Mouse (Mus musculus) brain, embryonic 18.5 days (tissue): ENCODE measurements around the gene Tc2n.
"Not testable (repeated sequence)": the region's sequence is repeated elsewhere in the genome, so short reads cannot be mapped to it uniquely, and the experiment has no call there.

Experiments
- DNase-seq: peaks from one replicate; pipeline ENCODE4 v3.0.0-alpha.2; 2012; ENCODE audit warnings: low read depth, low spot score

Gene Tc2n

DNA sequence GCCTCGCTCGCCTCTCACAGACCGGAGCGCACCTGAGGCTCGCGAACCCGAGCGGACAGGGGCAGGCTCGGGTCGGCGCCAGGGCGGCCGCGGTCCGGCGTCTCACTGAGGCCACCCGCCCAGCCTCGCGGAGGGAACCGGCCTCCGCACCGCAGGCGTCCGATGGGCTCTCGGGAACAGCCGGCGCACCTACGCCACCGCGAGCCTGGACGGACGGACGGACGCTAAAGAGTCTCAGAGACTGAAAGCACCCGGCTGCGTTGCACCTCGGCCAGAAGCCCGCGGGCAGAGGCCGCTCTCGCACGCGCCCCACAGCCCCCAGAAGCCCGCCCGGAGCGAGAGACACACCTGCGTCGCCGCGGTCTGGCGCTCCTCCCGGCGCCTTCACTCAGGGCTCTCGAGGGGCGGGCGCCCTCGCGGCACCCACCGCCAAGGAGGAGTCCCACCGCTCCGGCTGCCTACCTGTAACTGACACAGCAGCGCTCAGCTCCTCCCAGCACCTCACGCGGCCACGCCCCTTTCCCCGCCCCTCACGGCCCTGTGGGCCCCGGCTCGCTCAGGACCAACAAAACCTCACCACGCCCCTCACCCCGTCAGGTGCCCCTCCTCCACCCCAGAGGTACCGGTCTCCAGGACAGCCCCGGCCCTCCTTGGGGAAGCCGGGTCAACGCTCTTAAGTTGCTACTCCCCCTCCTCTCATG is at the start of gene Tc2n:
TSS of gene Tc2n (minus strand) at position 470 of the 701 bp plus-strand sequence.
- DNase-seq, result no peak

DNA sequence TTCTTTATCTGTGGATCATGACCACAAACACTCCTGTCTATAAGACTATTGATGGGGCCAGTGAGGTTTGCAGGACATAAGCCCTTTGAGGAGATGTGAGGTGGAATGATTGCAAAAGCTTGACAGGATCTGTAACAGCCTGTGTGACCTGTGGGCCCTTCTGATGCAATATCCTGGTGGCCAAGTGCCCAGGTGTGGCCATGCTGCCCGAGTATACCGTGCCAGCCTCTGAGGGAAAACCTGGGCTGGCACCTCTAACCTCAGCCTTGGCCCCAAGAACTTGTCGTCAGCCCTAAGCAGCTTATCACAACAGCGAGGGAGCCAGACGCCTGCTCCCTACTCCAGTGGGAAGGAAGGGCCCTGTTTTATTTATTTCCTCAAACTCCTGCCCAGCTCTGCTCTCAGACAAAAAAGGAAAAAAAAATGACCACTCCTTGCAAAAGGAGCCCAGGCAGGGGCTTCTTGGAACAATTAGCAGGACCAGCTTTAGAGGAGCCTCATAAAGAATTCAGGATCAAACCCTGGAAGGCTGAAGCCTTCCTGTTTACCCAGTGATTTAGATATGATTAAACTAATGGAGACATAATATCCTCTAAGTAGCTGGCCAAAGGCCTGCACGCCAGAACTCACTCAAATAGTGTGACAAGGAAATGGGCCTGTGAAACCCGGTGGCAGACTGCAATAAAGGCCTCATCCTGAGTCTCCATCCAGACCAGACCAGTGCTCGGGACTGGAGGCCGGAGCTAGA is 49.2 kb upstream of the Tc2n start:
- no peak for DNase-seq

DNA sequence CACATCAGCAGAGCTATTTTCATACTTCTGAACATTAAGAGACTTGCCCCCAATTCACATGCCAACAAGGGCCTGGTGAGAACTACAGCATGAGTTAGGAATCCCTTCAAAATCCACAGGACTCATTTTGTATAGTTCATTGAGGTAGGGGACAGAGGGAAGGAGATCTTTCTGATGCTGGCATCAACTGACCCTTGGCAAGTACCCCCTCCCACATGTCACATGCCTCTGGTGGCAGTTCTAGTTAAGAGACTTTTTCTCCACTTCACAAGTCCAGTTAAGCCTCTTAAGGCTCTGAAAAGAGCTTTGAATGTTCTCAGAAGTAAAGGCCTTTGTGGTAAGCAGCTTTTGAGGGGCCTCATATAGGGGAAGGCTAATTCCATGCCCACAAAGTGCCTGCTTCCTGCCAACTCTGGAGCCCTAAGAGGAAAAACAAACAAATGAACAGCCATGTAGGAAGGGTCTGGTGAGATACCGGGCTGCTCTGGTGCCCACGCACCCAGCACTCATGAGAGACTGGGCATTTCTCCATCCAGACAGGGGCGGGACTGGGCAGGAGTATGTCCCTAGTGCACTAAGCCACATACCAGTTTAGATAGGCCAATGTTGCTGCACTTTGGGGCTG is 48.0 kb upstream of the Tc2n start:
- DNase-seq, result no peak

DNA sequence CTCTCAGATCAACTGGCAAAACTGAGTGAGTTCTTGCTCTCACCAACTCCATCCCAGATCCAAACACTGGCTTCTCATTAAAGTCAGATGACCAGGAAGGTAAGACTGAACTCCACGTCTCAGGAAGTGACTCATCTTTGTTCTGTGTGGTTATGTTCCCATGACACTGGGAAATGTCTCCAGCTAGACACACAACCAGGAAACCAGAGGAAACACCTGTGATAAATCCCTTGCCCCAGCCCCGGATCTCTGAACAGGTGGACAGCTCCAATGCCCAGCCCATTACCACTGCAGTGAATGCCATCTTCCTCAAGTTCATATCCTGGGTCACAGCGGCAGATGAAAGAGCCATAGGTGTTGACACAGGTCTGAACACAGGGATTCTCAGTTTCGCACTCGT is 46.5 kb upstream of the Tc2n start:
- no peak for DNase-seq

DNA sequence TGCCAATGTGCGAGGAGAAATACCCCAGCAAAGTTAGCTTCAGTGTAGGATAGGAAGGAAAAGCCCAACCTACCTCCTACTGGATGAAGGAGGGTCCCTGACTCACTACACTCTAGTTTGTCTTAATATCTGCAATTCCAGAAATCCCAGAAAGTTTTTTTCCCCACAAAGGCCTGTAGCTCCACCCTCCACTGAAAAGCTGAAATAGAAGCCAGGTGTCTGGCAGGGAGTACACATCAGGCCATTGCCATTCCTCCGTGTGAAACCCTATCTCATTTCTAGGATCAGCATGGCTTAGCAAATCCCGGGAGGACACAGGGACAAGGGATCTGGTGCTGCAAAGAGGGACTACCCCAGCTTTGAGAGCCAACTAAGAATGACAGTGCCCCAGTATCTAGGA is 44.7 kb upstream of the Tc2n start:
- DNase-seq, result no peak

DNA sequence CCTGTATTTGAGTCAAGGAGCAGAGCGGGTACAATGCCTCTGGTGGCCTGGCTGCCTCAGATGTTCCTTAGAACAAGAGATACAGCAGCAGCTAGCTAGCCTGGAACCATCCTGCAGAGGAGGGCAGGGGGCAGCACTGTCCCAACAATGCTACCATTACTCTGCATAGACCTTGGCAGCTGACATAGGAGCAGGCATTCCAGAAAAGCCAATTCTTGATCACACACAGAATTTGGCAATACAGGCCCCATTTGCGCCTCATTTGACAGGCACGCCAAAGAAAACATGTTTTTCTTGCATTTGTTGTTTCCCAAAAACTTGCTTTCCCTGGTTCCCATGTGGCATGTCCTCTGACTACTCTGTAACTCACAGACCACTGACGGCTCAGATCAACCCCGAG is 43.7 kb upstream of the Tc2n start:
- DNase-seq, result no peak

DNA sequence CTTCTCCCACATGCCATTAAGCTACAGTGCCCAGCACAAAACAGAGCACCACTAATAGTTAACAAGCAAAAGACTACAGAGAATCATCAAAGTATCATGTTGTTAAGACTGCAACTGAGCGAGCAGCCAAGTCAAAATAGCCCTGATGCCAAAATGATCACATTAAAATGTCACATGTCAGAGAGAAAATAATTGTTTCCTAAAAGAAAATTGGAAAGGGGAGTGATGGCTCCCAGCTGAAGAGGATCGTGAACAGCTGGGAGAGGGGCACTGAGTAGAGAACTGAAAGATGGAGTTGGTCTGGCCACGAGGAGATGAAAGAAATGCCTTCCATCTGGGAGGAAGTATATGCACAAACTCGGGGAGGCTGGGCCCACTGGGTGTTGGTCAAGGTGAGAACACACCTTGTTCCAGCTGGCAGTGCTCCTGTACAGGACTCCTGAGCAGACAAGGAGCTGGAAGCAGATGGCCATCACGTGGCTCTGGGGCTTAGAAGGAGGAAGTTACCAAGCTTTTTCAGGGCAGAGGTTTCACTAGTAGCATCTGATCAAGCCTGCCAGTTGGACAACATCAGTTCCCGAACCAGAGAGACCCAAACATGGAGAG is 41.2 kb upstream of the Tc2n start:
- DNase-seq, result no peak

DNA sequence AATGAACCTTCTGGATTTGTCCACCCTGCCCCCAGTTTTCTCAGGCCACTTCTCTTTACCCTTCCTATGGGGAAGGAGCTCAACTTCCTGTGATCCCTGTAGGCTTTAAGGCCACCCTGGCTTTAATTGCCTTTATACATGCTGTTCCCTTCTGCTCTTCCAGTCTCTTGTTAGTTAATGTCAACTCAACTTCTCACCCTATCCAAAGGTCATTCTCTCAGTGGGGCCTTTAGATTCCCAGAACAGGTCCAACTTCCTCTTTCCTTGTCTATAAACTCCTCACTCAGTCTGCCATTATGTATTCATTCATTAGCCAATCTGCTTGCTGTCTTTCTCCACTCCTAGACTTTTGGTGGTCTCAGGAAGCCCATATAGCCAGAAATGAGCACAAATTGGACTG is 40.4 kb upstream of the Tc2n start:
- DNase-seq, result no peak

DNA sequence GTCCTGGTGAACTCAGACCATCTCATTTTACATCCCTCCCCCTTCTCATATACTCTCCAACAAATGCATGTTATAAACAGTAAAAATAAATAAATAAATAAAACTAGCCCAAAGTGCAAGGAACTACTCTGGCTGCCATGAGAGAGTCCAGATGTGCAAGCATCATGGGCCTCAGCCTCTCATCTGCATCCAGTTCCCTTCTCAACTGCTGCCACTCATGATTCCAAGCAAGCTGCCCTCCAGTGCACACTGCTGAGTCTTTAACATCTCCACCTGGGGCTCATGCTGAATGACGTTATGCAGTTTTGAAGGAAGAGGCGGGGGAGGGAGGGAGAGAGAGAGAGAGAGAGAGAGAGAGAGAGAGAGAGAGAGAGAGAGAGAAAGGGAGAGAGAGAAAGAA is 24.1 kb upstream of the Tc2n start:
- no peak for DNase-seq

DNA sequence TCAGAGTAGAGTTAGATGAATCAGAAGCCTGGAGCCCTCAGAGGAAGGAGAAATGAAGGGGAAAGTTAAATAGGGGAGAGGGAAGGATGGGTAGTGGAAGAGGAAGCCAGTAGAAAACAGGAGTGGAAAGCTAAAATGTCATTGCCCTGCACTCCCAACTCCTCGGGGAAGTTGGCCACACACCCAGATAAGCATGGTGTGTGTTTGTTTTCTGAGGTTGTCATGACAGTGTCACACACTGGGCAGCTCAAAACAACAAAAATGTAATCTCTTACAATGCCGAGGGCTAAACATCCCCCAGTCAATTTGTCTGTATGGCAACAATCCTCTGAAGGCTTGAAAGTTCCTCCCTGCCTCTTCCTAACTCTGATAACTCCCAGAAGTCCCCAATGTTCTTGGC is 22.2 kb upstream of the Tc2n start:
- no peak for DNase-seq

DNA sequence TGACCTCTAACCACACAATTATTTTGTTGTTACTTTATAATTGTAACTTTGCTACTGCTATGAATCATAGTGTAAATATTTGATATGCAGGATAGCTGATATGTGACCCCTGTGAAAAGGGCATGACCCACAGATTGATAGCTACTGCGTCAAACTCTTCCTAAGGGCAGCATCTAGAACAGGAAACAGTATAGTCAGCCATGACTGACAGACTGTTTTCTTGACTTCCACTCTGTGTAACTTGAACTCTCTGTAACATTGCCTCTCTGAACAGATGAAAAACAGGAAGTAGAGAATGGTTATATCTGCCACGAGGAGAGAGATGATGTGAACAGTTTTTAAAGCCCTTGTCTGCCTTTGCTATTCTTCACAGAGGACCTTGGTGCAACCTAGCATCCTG is 21.7 kb upstream of the Tc2n start:
- no peak for DNase-seq

DNA sequence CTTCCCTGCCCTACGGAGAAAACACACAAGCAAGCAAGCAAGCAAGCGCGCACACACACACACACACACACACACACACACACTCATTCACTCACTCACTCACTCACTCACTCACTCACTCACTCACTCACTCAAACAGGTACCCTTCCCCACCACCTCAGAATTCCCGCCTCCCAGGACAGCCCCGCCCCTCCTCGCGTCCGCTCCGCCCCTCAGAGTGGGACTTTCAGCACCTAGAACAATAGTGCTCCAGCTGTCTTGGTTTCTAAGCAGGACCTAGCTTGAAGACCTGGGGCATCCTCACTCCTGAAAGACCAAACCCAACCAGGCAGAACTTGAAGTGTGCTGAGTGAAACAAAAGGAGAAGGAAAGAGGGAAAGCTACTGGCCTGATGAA is 430 bp upstream of the Tc2n start:
- DNase-seq, result no peak

DNA sequence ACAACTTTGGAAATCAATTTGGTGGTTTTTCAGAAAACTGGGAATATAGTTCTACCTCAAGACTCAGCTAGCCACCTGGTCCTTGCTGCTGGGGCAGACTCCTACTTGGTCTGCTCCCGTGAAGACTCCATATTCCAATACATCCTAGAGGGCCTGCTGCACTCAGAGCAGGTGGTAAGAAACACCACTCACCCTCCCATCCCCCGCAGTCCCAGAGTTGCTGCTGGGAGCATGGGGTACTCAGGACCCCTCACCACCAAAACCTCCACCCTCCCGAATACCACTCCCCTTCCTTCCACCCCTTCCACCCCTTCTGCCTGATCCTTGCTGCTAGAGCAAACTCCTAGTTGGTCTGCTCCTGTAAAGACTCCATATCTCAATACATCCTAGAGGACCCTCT is 19.1 kb downstream of the Tc2n start:
- no peak for DNase-seq

DNA sequence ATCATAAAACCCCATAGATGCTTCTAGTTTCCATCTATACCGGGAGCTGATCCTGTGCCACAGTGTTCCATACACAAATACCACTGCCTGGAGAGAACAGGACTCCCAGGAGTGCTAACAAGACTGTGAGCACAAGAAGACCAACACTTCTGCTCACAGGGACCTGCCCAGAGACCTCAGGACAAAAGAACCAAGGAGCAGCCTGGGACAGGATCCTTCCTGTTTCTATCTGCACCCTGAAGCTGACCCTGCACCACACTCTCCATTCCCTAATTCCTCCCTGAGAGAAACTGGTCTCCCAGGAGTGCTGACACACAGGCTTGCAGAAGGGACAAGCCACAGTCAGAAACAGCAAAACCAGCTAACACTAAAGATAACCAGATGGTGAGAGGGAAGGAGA is 21.8 kb downstream of the Tc2n start:
- DNase-seq, result no peak

DNA sequence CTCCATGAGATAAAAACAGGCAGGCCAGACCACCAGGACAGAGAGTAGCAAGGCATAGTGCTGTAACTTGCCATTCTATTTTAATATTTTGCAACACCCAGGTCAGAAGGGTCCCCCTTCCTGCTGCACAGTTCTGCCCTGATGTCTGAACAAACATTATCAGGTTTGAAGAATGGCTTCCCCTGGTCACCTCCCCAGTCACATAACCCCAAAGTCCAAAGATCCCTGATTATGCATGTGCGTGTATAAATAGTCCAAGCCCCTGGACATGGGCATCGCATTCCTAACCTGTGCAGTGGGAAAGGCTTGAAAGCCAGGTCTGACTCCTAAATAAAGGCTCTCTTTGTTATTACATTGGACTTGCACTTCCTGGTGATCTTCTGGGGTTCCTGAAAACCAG is 37.8 kb downstream of the Tc2n start:
- no peak for DNase-seq

DNA sequence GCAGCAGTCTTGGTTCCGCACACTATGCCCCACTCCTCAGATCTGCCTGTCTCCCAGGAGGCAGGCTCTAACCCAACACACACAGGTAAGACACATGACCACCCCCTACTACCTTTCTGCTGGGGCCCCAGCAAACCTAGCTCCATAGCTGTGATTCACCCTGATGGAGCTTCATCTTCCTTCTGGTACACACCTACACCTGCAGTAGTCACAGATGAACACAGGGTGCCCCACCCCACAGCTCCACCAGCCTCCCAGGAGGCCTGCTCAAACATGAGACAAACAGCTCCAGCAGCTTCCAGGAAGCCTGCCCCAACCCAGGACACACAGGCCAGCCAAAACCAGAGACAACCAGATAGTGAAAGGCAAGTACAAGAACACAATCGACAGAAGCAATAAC is 50.8 kb downstream of the Tc2n start:
- no peak for DNase-seq

DNA sequence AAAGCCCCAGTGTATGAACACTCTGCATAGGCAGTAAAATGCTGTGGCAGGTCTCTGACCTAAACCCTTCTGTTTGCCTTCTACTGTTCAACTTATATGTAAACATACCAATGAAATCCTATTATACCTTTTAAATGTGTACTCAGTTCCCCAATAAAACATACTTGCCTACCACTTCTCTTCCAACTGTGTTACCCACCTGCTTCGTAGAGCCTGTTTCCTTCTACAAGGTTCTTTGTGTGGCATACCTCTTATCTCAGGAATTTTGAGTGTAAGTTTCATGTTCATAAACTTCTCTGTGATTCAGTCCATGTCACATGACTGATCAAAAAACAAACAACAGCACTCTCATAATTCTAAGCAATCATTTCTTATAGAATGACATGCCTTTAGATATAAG is 85.2 kb downstream of the Tc2n start:
- no peak for DNase-seq

DNA sequence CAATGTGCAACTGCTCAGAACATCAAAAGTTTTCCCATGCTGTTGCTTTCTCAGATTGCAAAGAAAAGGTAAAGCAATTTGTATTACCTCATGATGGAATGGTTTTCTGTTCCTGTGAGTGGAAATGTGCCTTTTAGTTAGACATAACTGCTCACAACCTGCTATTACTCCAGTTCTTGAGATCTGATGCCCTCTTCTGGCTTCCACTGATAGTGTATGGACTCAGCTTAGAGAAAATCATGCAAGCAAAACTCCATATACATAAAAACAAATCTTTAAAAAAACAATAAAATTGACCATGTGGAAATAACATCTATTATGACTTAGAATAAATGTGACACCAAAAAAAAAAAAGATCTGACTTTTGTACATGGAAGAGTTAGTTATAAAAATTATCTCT is 111.7 kb downstream of the Tc2n start:
- DNase-seq, result not testable (repeated sequence)
